Mouse (Mus musculus): ENCODE results near the gene Kcnq1.

GRCm38 (mm10) chr7:143320367-143320766 is 214.2 kb downstream of the Kcnq1 start:
- TF ChIP-seq NRF1 (IDR thresholded peaks at IDR 0.05; ENCODE audit: low read depth, low read length): no peak
- no peak for TF ChIP-seq MAZ (IDR thresholded peaks at IDR 0.05; ENCODE audit: low read depth, low read length)
- no peak for TF ChIP-seq RCOR1 (conservative IDR thresholded peaks at IDR 0.05; ENCODE audit: low read depth, low read length)
- TF ChIP-seq EP300 (IDR thresholded peaks at IDR 0.05; ENCODE audit: low read length): no peak
- TF ChIP-seq ELF1 (IDR thresholded peaks at IDR 0.05; ENCODE audit: low read depth, low read length): no peak
- no peak for TF ChIP-seq BHLHE40 (IDR thresholded peaks at IDR 0.05; ENCODE audit: low read depth, low read length)
- TF ChIP-seq CHD2 (IDR thresholded peaks at IDR 0.05; ENCODE audit: low read length): no peak
- TF ChIP-seq HCFC1 (IDR thresholded peaks at IDR 0.05; ENCODE audit: low read depth, low read length): no peak
- no peak for TF ChIP-seq E2F4 (IDR thresholded peaks at IDR 0.05; ENCODE audit: insufficient replicate concordance, low read depth, low read length)
- TF ChIP-seq ZMIZ1 (IDR thresholded peaks at IDR 0.05; ENCODE audit: low read depth, low read length): no peak
- no peak for TF ChIP-seq SIN3A (IDR thresholded peaks at IDR 0.05; ENCODE audit: low read length)
- no peak for TF ChIP-seq MYC (IDR thresholded peaks at IDR 0.05; ENCODE audit: low read depth, low read length)
